Comparison of ENCODE assay signal across 8 mouse cellular contexts in the genomic region with DNA sequence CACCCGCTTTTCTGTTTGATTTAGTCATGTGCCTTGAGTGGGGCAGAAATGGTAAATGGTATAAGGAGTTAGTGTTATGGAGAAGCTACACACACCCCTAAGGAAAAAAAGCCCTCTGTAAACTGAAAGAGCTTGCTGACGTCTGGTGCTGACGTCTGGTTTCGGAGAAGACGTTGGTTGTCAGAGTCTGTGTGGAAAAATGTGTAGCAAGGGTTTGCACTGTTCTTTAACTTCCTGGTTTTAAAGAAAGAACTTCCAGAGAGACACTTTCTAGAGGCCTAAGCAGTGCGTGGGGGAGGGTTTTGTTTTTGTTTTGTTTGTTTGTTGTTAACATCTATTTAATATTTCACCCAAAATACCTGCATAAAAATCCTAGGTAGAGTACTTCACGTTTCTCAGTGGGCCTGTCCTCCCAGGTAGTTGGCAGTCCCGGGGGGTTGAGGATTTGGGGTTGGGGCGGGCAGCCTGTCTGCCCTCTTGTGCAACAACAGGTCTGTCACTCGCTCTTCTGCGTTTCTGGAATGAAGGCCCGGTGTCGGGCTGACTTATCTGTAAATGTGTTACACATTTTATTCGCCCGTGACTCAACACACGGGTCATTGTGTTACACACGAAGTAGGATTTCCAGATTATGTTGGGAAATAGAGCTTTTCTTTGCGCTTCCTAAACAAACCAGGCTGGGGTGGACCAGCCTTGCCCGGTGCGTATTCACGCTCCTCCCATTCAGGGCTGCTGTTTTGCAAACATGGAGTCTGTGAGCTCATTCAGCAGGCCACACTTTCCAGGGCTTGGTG. TPM values are rescaled to one million over a fixed set of nuclear protein-coding genes. Genes with fewer than 3 reads are reported as not detected.
DNase-seq lines count a peak whose midpoint lies in the region; ATAC-seq and TF ChIP-seq lines count a peak whose summit lies in the region.

No protein-coding gene starts in this region.

- TF ChIP-seq CTCF in midbrain, postnatal 0 days (IDR thresholded peaks at IDR 0.05): no peak

- H3K9ac ChIP-seq in hindbrain, embryonic 16.5 days (ENCODE audit: low read depth, low read length): no peak overlapping the region
- no peak overlapping the region for H3K9ac ChIP-seq in hindbrain, embryonic 12.5 days
- no peak overlapping the region for H3K9ac ChIP-seq in embryonic facial prominence, embryonic 15.5 days
- no peak overlapping the region for H3K9ac ChIP-seq in limb, embryonic 14.5 days (ENCODE audit: low read depth, low read length, severe bottlenecking)
- H3K9ac ChIP-seq in forebrain, embryonic 15.5 days (replicated peaks): no peak overlapping the region
- no peak overlapping the region for H3K9ac ChIP-seq in midbrain, postnatal 0 days (replicated peaks; ENCODE audit: low read length, poor library complexity, severe bottlenecking)

- no peaks in the 10 kb centered on the region for H3K9me3 ChIP-seq in hindbrain, embryonic 16.5 days (ENCODE audit: control insufficient read depth, low read length)
- H3K9me3 ChIP-seq in hindbrain, embryonic 12.5 days (replicated peaks): no peaks in the 10 kb centered on the region
- H3K9me3 ChIP-seq in embryonic facial prominence, embryonic 15.5 days (replicated peaks): no peaks in the 10 kb centered on the region
- no peaks in the 10 kb centered on the region for H3K9me3 ChIP-seq in limb, embryonic 14.5 days (ENCODE audit: control insufficient read depth, low read length)
- H3K9me3 ChIP-seq in forebrain, embryonic 15.5 days: no peaks in the 10 kb centered on the region
- no peaks in the 10 kb centered on the region for H3K9me3 ChIP-seq in midbrain, postnatal 0 days (ENCODE audit: low read length)

- no peak overlapping the region for H3K4me2 ChIP-seq in hindbrain, embryonic 16.5 days (ENCODE audit: low read length)
- no peak overlapping the region for H3K4me2 ChIP-seq in hindbrain, embryonic 12.5 days (replicated peaks)
- peak overlapping the region; percentile 21; the same call in 1 of the 2 replicates for H3K4me2 ChIP-seq in embryonic facial prominence, embryonic 15.5 days (replicated peaks)
- peak overlapping the region; percentile 9 for H3K4me2 ChIP-seq in limb, embryonic 14.5 days (replicated peaks; ENCODE audit: low read depth, low read length, severe bottlenecking)
- H3K4me2 ChIP-seq in forebrain, embryonic 15.5 days (replicated peaks): no peak overlapping the region
- H3K4me2 ChIP-seq in midbrain, postnatal 0 days (ENCODE audit: low read depth, low read length, poor library complexity, severe bottlenecking): no peak overlapping the region

- DNase-seq in limb, embryonic 14.5 days (ENCODE audit: low spot score): no peak
- peak; percentile 51 for DNase-seq in naive thymus-derived CD4-positive, alpha-beta T cell, adult 2 months (ENCODE audit: low read depth)
- DNase-seq in right cerebral cortex, postnatal 14 days: no peak
- no peak for DNase-seq in midbrain, postnatal 0 days (ENCODE audit: low spot score)

- ATAC-seq in hindbrain, embryonic 16.5 days: no peak
- no peak for ATAC-seq in hindbrain, embryonic 12.5 days (ENCODE audit: low FRiP score)
- ATAC-seq in embryonic facial prominence, embryonic 15.5 days (ENCODE audit: insufficient number of reproducible peaks, low FRiP score, low TSS enrichment, low read depth): no peak
- ATAC-seq in limb, embryonic 14.5 days (ENCODE audit: low FRiP score, low read depth): no peak
- ATAC-seq in forebrain, embryonic 15.5 days (replicated peaks): no peak
- ATAC-seq in midbrain, postnatal 0 days (ENCODE audit: low FRiP score): no peak

- H3K4me3 ChIP-seq in hindbrain, embryonic 16.5 days (ENCODE audit: low read length): no peak overlapping the region
- H3K4me3 ChIP-seq in hindbrain, embryonic 12.5 days: no peak overlapping the region
- 0 out of 2 replicates have a peak overlapping the region, but pooled peaks have one; percentile 8 for H3K4me3 ChIP-seq in embryonic facial prominence, embryonic 15.5 days (replicated peaks)
- H3K4me3 ChIP-seq in limb, embryonic 14.5 days (replicated peaks; ENCODE audit: low read length): no peak overlapping the region
- no peak overlapping the region for H3K4me3 ChIP-seq in forebrain, embryonic 15.5 days
- H3K4me3 ChIP-seq in midbrain, postnatal 0 days (ENCODE audit: low read depth, low read length): no peak overlapping the region

- 83% methylated on average over 21 of the region's 21 CpGs for WGBS in hindbrain, embryonic 16.5 days
- WGBS in hindbrain, embryonic 12.5 days: 81% methylated on average over 21 of the region's 21 CpGs
- 52% methylated on average over 21 of the region's 21 CpGs for WGBS in embryonic facial prominence, embryonic 15.5 days
- 61% methylated on average over 21 of the region's 21 CpGs for WGBS in limb, embryonic 14.5 days
- WGBS in forebrain, embryonic 15.5 days: 80% methylated on average over 21 of the region's 21 CpGs
- 82% methylated on average over 21 of the region's 21 CpGs for WGBS in midbrain, postnatal 0 days

- TF ChIP-seq POLR2A in limb, embryonic 14.5 days (IDR thresholded peaks at IDR 0.05; ENCODE audit: borderline replicate concordance, extremely low read depth, insufficient read depth, insufficient read length): no peak

- no peaks in the 10 kb centered on the region for H3K27me3 ChIP-seq in hindbrain, embryonic 16.5 days (replicated peaks; ENCODE audit: control insufficient read depth, insufficient read depth, low read length)
- no peaks in the 10 kb centered on the region for H3K27me3 ChIP-seq in hindbrain, embryonic 12.5 days
- H3K27me3 ChIP-seq in embryonic facial prominence, embryonic 15.5 days: no peaks in the 10 kb centered on the region
- no peaks in the 10 kb centered on the region for H3K27me3 ChIP-seq in limb, embryonic 14.5 days (ENCODE audit: control insufficient read depth, insufficient read depth, low read length)
- H3K27me3 ChIP-seq in forebrain, embryonic 15.5 days: no peaks in the 10 kb centered on the region
- H3K27me3 ChIP-seq in midbrain, postnatal 0 days (ENCODE audit: insufficient read depth, low read length): no peaks in the 10 kb centered on the region

- peaks cover 23% of the 10 kb centered on the region for H3K36me3 ChIP-seq in hindbrain, embryonic 16.5 days (ENCODE audit: control insufficient read depth, insufficient read depth, low read length)
- peaks cover 30% of the 10 kb centered on the region for H3K36me3 ChIP-seq in hindbrain, embryonic 12.5 days
- H3K36me3 ChIP-seq in embryonic facial prominence, embryonic 15.5 days: peaks cover 45% of the 10 kb centered on the region
- peaks cover 67% of the 10 kb centered on the region for H3K36me3 ChIP-seq in limb, embryonic 14.5 days (ENCODE audit: control insufficient read depth, insufficient read depth, low read length)
- H3K36me3 ChIP-seq in forebrain, embryonic 15.5 days: peaks cover 15% of the 10 kb centered on the region
- H3K36me3 ChIP-seq in midbrain, postnatal 0 days (ENCODE audit: insufficient read depth, low read length): peaks cover 24% of the 10 kb centered on the region

- H3K27ac ChIP-seq in hindbrain, embryonic 16.5 days (ENCODE audit: low read depth, low read length): 0 out of 2 replicates have a peak overlapping the region, but pooled peaks have one; percentile 18
- H3K27ac ChIP-seq in hindbrain, embryonic 12.5 days: no peak overlapping the region
- peak overlapping the region; percentile 72 for H3K27ac ChIP-seq in embryonic facial prominence, embryonic 15.5 days (replicated peaks)
- peak overlapping the region; percentile 52 for H3K27ac ChIP-seq in limb, embryonic 14.5 days (replicated peaks; ENCODE audit: low read depth, low read length)
- no peak overlapping the region for H3K27ac ChIP-seq in forebrain, embryonic 15.5 days (replicated peaks)
- no peak overlapping the region for H3K27ac ChIP-seq in midbrain, postnatal 0 days (ENCODE audit: low read depth, low read length)

- peaks cover 9% of the 10 kb centered on the region for H3K4me1 ChIP-seq in hindbrain, embryonic 16.5 days (ENCODE audit: control insufficient read depth, insufficient read depth, low read depth, low read length)
- peaks cover 11% of the 10 kb centered on the region for H3K4me1 ChIP-seq in hindbrain, embryonic 12.5 days
- H3K4me1 ChIP-seq in embryonic facial prominence, embryonic 15.5 days: peaks cover 40% of the 10 kb centered on the region
- peaks cover 40% of the 10 kb centered on the region for H3K4me1 ChIP-seq in limb, embryonic 14.5 days (ENCODE audit: control insufficient read depth, insufficient read depth, low read length)
- peaks cover 6% of the 10 kb centered on the region; the same call in 1 of the 2 replicates for H3K4me1 ChIP-seq in forebrain, embryonic 15.5 days
- peaks cover 11% of the 10 kb centered on the region for H3K4me1 ChIP-seq in midbrain, postnatal 0 days (ENCODE audit: insufficient read depth, low read length)

RNA-seq across cellular contexts. Expression of a gene that starts 6.5 kb away (rescaled TPM):
- 23.1 and 26.2 TPM in 2 replicates for polyA plus RNA-seq in hindbrain, embryonic 16.5 days (2015; fragmentation: Nextera tagmentation; extraction: Ambion mirVana)
- polyA plus RNA-seq in hindbrain, embryonic 12.5 days (2016; fragmentation: Nextera tagmentation; extraction: Ambion mirVana): 44.6 and 47.9 TPM in 2 replicates
- 84.3 and 92.0 TPM in 2 replicates for polyA plus RNA-seq in embryonic facial prominence, embryonic 15.5 days (2015; fragmentation: Nextera tagmentation; extraction: Ambion mirVana)
- polyA plus RNA-seq in limb, embryonic 14.5 days (2012; rRNA removed): 86.2 and 115 TPM in 2 replicates
- polyA plus RNA-seq in limb, embryonic 14.5 days (2014; fragmentation: Nextera tagmentation; extraction: Ambion mirVana): 80.4 and 93.3 TPM in 2 replicates
- polyA plus RNA-seq in forebrain, embryonic 15.5 days (2015; fragmentation: Nextera tagmentation; extraction: Ambion mirVana): 14.4 and 16.9 TPM in 2 replicates
- total RNA-seq in midbrain, postnatal 0 days (2014; rRNA removed): 19.0 and 21.9 TPM in 2 replicates
- 15.9 and 16.5 TPM in 2 replicates for polyA plus RNA-seq in midbrain, postnatal 0 days (2015; fragmentation: Nextera tagmentation; extraction: Ambion mirVana)

Comparison
In these comparisons a context has a peak if more than half of its experiments do, and no peak if none do; other contexts are left out.
1. H3K27ac ChIP-seq: peak in hindbrain, embryonic 16.5 days (single experiment), embryonic facial prominence, embryonic 15.5 days (single experiment) and limb, embryonic 14.5 days (single experiment); none in hindbrain, embryonic 12.5 days (single experiment), forebrain, embryonic 15.5 days (single experiment) and midbrain, postnatal 0 days (single experiment).
2. H3K4me2 ChIP-seq: peak in embryonic facial prominence, embryonic 15.5 days (single experiment) and limb, embryonic 14.5 days (single experiment); none in hindbrain, embryonic 16.5 days (single experiment), hindbrain, embryonic 12.5 days (single experiment), forebrain, embryonic 15.5 days (single experiment) and midbrain, postnatal 0 days (single experiment).